Mouse (Mus musculus): ENCODE results near the gene Opcml.

DNA sequence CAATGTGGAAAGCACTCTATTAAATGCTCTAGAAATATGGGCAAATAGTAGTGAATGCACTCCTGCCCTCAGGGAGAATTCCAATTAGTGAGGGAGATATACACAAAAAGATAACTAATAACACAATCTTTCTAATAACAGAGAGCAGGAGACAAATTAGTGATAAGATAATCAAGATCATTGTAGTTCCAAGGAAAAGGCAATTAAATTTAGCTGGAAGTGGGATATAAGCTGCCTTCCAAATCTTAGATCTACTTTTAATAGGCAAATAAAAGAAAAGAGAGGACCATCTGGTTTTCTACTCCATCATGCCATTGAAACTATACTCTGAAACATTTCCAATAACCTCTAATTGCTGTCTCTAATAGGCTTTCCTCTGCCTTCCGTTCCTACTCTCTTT, 742.6 kb downstream of the Opcml start:
- TF ChIP-seq MAFK (IDR thresholded peaks at IDR 0.05; ENCODE audit: insufficient read depth, low read depth, low read length) (no peak), CHD2 (IDR thresholded peaks at IDR 0.05; ENCODE audit: low read depth, low read length) (no peak), ZC3H11A (IDR thresholded peaks at IDR 0.05; ENCODE audit: borderline replicate concordance, low read depth, low read length) (no peak), ZNF384 (IDR thresholded peaks at IDR 0.05; ENCODE audit: low read depth, low read length) (no peak), HCFC1 (IDR thresholded peaks at IDR 0.05; ENCODE audit: borderline replicate concordance, insufficient read depth, low read length) (no peak)
